Mouse (Mus musculus): ENCODE measurements at regions not wholly inside any gene's neighbourhood (a gene's known extent, or its start where the extent isn't known, plus 50 kb on each side); places are given as distances from the start of the nearest gene placed in this dataset.

GRCm38 (mm10) chr10:111382206-111382930 lies 83.9 kb downstream of the Bbs10 start:
- H3K4me2 ChIP-seq = no peak overlapping the region
- no peaks in the 10 kb centered on the region for H3K36me3 ChIP-seq (ENCODE audit: control insufficient read depth, insufficient read depth, low read length)
- no peak overlapping the region; the same call in 1 of the 2 replicates for H3K9ac ChIP-seq (ENCODE audit: low read length)
- H3K27me3 ChIP-seq (ENCODE audit: control insufficient read depth, insufficient read depth, low read length) = no peaks in the 10 kb centered on the region
- peaks cover 4% of the 10 kb centered on the region; the same call in 1 of the 2 replicates for H3K4me1 ChIP-seq (ENCODE audit: control insufficient read depth, insufficient read depth, low read length)
- H3K4me3 ChIP-seq (ENCODE audit: low read depth, low read length) = no peak overlapping the region
- no peaks in the 10 kb centered on the region for H3K9me3 ChIP-seq (ENCODE audit: control insufficient read depth, low read length)
- DNase-seq (ENCODE audit: low spot score, missing footprints) = no peak
- 0 out of 2 replicates have a peak, but pooled peaks have one; percentile 38 for ATAC-seq (ENCODE audit: low FRiP score)
- WGBS = 23% methylated on average over 4 of the region's 4 CpGs
- no peak overlapping the region for H3K27ac ChIP-seq (ENCODE audit: low read depth, low read length)

- no peak overlapping the region for H3K9ac ChIP-seq (ENCODE audit: low read length)
- H3K36me3 ChIP-seq (ENCODE audit: control insufficient read depth, insufficient read depth, low read length) = no peaks in the 10 kb centered on the region
- H3K27me3 ChIP-seq (ENCODE audit: control insufficient read depth, insufficient read depth, low read length) = no peaks in the 10 kb centered on the region
- no peaks in the 10 kb centered on the region for H3K9me3 ChIP-seq (ENCODE audit: control insufficient read depth, low read length)
- H3K4me2 ChIP-seq = no peak overlapping the region
- no peak overlapping the region for H3K4me3 ChIP-seq (ENCODE audit: low read depth, low read length)
- peaks cover 12% of the 10 kb centered on the region for H3K4me1 ChIP-seq (ENCODE audit: control insufficient read depth, insufficient read depth, low read length)
- DNase-seq (ENCODE audit: low spot score, missing footprints) = no peak
- ATAC-seq (ENCODE audit: low FRiP score) = no peak
- WGBS = 88% methylated on average over 9 of the region's 9 CpGs
- H3K27ac ChIP-seq (ENCODE audit: low read depth, low read length) = no peak overlapping the region
These were observed 87.1 kb downstream of the Bbs10 start for GRCm38 (mm10) chr10:111385561-111385960.

GRCm38 (mm10) chr10:111387869-111388538 lies 85.0 kb upstream of the Nap1l1 start:
- no peaks in the 10 kb centered on the region for H3K27me3 ChIP-seq (ENCODE audit: control insufficient read depth, insufficient read depth, low read length)
- peak; percentile 83 for ATAC-seq (ENCODE audit: low FRiP score)
- H3K9me3 ChIP-seq (ENCODE audit: control insufficient read depth, low read length) = no peaks in the 10 kb centered on the region
- H3K4me3 ChIP-seq (ENCODE audit: low read depth, low read length) = peak overlapping the region; percentile 7; the same call in 1 of the 2 replicates
- no peak overlapping the region for H3K9ac ChIP-seq (ENCODE audit: low read length)
- peak overlapping the region; percentile 35 for H3K4me2 ChIP-seq
- peaks cover 12% of the 10 kb centered on the region for H3K4me1 ChIP-seq (ENCODE audit: control insufficient read depth, insufficient read depth, low read length)
- H3K36me3 ChIP-seq (ENCODE audit: control insufficient read depth, insufficient read depth, low read length) = no peaks in the 10 kb centered on the region
- no peak overlapping the region; the same call in 1 of the 2 replicates for H3K27ac ChIP-seq (ENCODE audit: low read depth, low read length)
- WGBS = 31% methylated on average over 18 of the region's 18 CpGs
- DNase-seq (ENCODE audit: low spot score, missing footprints) = peak; percentile 93

GRCm38 (mm10) chr10:111388545-111389320 lies 84.3 kb upstream of the Nap1l1 start:
- 72% methylated on average over 12 of the region's 12 CpGs for WGBS
- peak; percentile 81 for ATAC-seq (ENCODE audit: low FRiP score)

DNA sequence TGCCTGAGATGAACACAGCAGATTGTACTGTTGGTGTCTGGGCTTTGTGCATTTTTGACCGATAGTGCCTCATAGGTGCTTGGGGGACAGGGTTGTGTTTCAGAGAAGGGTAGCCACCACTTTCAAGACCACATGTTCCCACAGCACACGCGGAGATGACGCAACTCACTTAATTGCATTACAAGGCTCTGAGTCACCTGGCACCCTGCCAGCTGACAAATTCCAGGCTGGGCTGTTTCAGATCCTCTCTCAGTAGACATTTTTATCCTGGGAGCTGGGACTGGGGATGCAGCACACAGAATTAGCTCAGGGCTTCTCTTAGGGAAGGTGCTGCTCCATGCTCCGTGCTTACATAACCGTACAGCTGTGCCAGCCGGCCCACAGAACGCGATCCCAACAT lies 83.1 kb upstream of the Nap1l1 start:
- Histone ChIP-seq H3K4me2 (no peak overlapping the region), H3K27ac (ENCODE audit: low read depth, low read length) (no peak overlapping the region)
- 76% methylated on average over 9 of the region's 9 CpGs for WGBS

More at GRCm38 (mm10) chr10:111388545-111389320, 84.3 kb upstream of the Nap1l1 start:
- peaks cover 12% of the 10 kb centered on the region for H3K4me1 ChIP-seq (ENCODE audit: control insufficient read depth, insufficient read depth, low read length)
- no peak overlapping the region for H3K4me3 ChIP-seq (ENCODE audit: low read depth, low read length)
- H3K4me2 ChIP-seq = peak overlapping the region; percentile 35; the same call in 1 of the 2 replicates
- no peak overlapping the region for H3K9ac ChIP-seq (ENCODE audit: low read length)
- H3K27me3 ChIP-seq (ENCODE audit: control insufficient read depth, insufficient read depth, low read length) = no peaks in the 10 kb centered on the region
- H3K9me3 ChIP-seq (ENCODE audit: control insufficient read depth, low read length) = no peaks in the 10 kb centered on the region
- no peak overlapping the region for H3K27ac ChIP-seq (ENCODE audit: low read depth, low read length)
- DNase-seq (ENCODE audit: low spot score, missing footprints) = peak; percentile 87
- H3K36me3 ChIP-seq (ENCODE audit: control insufficient read depth, insufficient read depth, low read length) = no peaks in the 10 kb centered on the region

GRCm38 (mm10) chr10:111394421-111394820 lies 78.6 kb upstream of the Nap1l1 start:
- no peak for ATAC-seq (ENCODE audit: low FRiP score)
- no peaks in the 10 kb centered on the region for H3K36me3 ChIP-seq (ENCODE audit: control insufficient read depth, insufficient read depth, low read length)
- no peaks in the 10 kb centered on the region for H3K4me1 ChIP-seq (ENCODE audit: control insufficient read depth, insufficient read depth, low read length)
- no peak for DNase-seq (ENCODE audit: low spot score, missing footprints)
- no peaks in the 10 kb centered on the region for H3K27me3 ChIP-seq (ENCODE audit: control insufficient read depth, insufficient read depth, low read length)
- no peak overlapping the region for H3K4me2 ChIP-seq
- no peaks in the 10 kb centered on the region for H3K9me3 ChIP-seq (ENCODE audit: control insufficient read depth, low read length)
- H3K27ac ChIP-seq (ENCODE audit: low read depth, low read length) = no peak overlapping the region
- 97% methylated on average over 9 of the region's 9 CpGs for WGBS
- H3K9ac ChIP-seq (ENCODE audit: low read length) = no peak overlapping the region
- H3K4me3 ChIP-seq (ENCODE audit: low read depth, low read length) = no peak overlapping the region

More for the DNA sequence above, 83.1 kb upstream of the Nap1l1 start:
- Histone ChIP-seq H3K4me1 (ENCODE audit: control insufficient read depth, insufficient read depth, low read length) (peaks cover 12% of the 10 kb centered on the region), H3K4me3 (ENCODE audit: low read depth, low read length) (no peak overlapping the region), H3K27me3 (ENCODE audit: control insufficient read depth, insufficient read depth, low read length) (no peaks in the 10 kb centered on the region), H3K36me3 (ENCODE audit: control insufficient read depth, insufficient read depth, low read length) (no peaks in the 10 kb centered on the region), H3K9ac (ENCODE audit: low read length) (no peak overlapping the region), H3K9me3 (ENCODE audit: control insufficient read depth, low read length) (no peaks in the 10 kb centered on the region)
- DNase-seq (ENCODE audit: low spot score, missing footprints) (no peak), ATAC-seq (ENCODE audit: low FRiP score) (no peak)

DNA sequence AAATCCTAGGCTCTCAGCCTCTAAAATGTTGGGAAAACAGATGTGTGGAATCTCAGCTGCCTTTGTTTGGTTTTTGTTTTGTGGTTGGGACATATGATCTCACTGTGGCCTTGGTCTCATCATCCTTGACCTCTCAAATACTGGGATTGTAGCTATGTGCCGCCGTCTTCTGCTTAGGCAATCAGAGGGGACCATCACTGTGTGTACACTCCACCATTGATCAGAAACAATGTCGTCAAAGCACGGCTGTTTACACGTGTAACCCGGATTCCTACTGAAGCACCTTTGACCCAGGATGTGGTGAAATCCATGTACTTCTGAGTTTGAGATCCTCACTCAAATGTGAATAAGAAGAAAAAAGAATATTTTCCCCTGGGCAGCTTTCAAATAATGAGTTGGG lies 68.0 kb upstream of the Nap1l1 start:
- Histone ChIP-seq H3K9me3 (ENCODE audit: control insufficient read depth, low read length) (no peaks in the 10 kb centered on the region), H3K36me3 (ENCODE audit: control insufficient read depth, insufficient read depth, low read length) (no peaks in the 10 kb centered on the region), H3K4me2 (no peak overlapping the region), H3K4me1 (ENCODE audit: control insufficient read depth, insufficient read depth, low read length) (no peaks in the 10 kb centered on the region), H3K9ac (ENCODE audit: low read length) (no peak overlapping the region), H3K27me3 (ENCODE audit: control insufficient read depth, insufficient read depth, low read length) (no peaks in the 10 kb centered on the region), H3K4me3 (ENCODE audit: low read depth, low read length) (no peak overlapping the region), H3K27ac (ENCODE audit: low read depth, low read length) (no peak overlapping the region)
- no peak for ATAC-seq (ENCODE audit: low FRiP score)
- DNase-seq (ENCODE audit: low spot score, missing footprints) = no peak
- WGBS = 95% methylated on average over 6 of the region's 6 CpGs

- no peaks in the 10 kb centered on the region for H3K36me3 ChIP-seq (ENCODE audit: control insufficient read depth, insufficient read depth, low read length)
- 87% methylated on average over 3 of the region's 3 CpGs for WGBS
- no peaks in the 10 kb centered on the region for H3K4me1 ChIP-seq (ENCODE audit: control insufficient read depth, insufficient read depth, low read length)
- no peak for ATAC-seq (ENCODE audit: low FRiP score)
- no peaks in the 10 kb centered on the region for H3K9me3 ChIP-seq (ENCODE audit: control insufficient read depth, low read length)
- H3K4me3 ChIP-seq (ENCODE audit: low read depth, low read length) = no peak overlapping the region
- no peak overlapping the region for H3K9ac ChIP-seq (ENCODE audit: low read length)
- H3K4me2 ChIP-seq = no peak overlapping the region
- no peak overlapping the region for H3K27ac ChIP-seq (ENCODE audit: low read depth, low read length)
- no peaks in the 10 kb centered on the region for H3K27me3 ChIP-seq (ENCODE audit: control insufficient read depth, insufficient read depth, low read length)
- DNase-seq (ENCODE audit: low spot score, missing footprints) = no peak
These were observed 64.1 kb upstream of the Nap1l1 start for GRCm38 (mm10) chr10:111408887-111409286.

DNA sequence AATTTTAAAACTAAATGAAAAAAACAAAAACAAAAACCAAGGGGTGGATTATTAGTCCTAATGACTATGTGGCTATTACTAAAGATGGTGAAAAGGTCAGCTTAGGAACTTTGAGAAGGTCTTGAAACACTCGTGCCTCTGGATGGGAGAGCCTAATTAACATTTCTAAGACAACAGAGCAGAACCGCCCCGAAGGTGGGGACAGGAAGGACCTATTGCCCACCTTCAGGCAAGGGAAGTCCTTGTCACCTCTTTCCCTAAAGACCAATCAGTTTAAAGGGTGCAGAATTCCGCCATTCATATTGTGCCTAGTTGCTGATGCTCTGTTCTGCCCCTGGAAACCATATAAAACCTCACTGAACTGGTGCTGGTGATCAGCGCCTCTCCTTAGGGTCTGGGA lies 63.5 kb upstream of the Nap1l1 start:
- ATAC-seq (ENCODE audit: low FRiP score) (no peak), DNase-seq (ENCODE audit: low spot score, missing footprints) (no peak)
- Histone ChIP-seq H3K27ac (ENCODE audit: low read depth, low read length) (no peak overlapping the region), H3K27me3 (ENCODE audit: control insufficient read depth, insufficient read depth, low read length) (no peaks in the 10 kb centered on the region), H3K36me3 (ENCODE audit: control insufficient read depth, insufficient read depth, low read length) (no peaks in the 10 kb centered on the region), H3K4me3 (ENCODE audit: low read depth, low read length) (no peak overlapping the region), H3K9me3 (ENCODE audit: control insufficient read depth, low read length) (no peaks in the 10 kb centered on the region), H3K9ac (ENCODE audit: low read length) (no peak overlapping the region), H3K4me1 (ENCODE audit: control insufficient read depth, insufficient read depth, low read length) (no peaks in the 10 kb centered on the region), H3K4me2 (no peak overlapping the region)
- WGBS = 74% methylated on average over 5 of the region's 5 CpGs

Data from midbrain, embryonic 11.5 days (tissue).